Mouse (Mus musculus): ENCODE results near the gene Sptb.
A peak's percentile ranks its signal among the peaks of the same experiment; 100 is the strongest.

The Sptb gene

DNA sequence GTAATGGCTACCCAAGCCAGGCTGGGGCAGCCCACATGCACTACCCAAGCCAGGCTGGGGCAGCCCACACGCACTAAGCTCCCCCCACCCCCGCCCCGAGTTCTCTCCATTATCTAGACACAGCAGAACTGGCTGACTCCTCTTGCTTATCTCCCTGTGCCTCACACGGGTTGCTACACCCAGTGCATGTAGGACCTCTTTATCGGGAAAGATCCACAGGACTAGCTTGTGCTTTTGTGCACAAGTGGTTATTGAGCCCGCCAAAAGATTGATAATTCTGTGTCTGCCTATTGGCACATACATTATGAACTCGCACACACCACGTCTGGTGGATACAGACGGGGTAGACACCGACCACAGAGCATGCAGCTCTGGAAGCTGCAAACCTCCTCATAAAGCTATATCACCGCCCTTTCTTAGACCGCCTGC is 36.5 kb downstream of the Sptb start:
- peak; percentile 48 for DNase-seq (ENCODE audit: low read depth)

- no peak for DNase-seq (ENCODE audit: low read depth)
Measured at GRCm38 (mm10) chr12:76672008-76672407, 38.3 kb downstream of the Sptb start.

DNA sequence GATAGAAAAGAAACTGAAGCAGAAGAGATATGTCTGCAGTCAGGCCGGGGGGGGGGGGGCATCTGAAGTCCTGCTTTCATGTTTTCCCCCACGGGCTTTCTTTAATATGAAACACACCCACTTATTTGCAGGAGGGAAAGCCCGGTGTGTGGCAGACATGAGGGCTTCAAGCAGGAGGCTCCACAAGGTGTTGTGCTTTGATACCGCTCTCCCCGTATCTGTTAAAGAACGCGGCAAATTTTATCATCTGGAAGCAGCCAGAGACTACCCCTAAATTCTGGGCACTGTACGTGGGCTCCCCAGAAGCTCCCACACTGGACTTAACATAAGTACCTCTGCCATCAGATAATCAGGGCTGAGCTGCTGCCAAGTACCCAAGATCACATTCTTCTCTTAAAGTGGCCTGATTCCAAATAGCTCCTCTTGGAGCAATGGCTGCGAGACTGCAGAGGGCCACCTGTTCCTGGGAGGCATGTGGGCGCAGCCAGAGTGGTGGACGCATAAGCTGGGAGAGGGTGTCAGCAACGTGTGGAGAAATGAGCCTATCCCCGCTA is 39.7 kb downstream of the Sptb start:
- DNase-seq (ENCODE audit: low read depth): peak; percentile 37

DNA sequence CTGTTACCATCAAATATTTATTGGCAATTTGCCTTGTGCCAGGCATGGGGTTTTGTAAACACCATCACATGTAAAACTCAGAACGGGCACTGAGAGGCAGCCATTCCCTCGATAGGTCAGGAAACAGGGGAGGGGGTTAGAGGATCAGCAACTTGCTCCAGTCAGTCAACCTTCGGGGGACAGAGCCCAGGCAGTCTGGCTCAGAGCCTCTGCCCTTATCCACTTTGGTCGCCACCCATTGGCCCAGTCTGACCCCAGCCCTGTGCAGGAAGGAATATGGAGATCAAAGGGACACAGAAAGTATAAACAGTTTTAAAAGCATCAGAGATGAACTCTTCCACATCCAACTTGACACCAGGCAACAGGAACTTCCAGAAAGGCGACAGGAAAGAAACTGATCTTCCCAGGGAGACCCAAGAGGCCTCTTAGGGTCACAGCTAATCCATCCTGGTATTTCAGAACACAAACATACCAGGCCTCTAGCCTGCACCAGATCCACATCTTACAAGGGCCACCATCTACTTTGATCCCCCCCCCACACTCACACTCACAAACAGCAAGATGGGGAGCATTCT is 40.3 kb downstream of the Sptb start:
- no peak for DNase-seq (ENCODE audit: low read depth)

DNA sequence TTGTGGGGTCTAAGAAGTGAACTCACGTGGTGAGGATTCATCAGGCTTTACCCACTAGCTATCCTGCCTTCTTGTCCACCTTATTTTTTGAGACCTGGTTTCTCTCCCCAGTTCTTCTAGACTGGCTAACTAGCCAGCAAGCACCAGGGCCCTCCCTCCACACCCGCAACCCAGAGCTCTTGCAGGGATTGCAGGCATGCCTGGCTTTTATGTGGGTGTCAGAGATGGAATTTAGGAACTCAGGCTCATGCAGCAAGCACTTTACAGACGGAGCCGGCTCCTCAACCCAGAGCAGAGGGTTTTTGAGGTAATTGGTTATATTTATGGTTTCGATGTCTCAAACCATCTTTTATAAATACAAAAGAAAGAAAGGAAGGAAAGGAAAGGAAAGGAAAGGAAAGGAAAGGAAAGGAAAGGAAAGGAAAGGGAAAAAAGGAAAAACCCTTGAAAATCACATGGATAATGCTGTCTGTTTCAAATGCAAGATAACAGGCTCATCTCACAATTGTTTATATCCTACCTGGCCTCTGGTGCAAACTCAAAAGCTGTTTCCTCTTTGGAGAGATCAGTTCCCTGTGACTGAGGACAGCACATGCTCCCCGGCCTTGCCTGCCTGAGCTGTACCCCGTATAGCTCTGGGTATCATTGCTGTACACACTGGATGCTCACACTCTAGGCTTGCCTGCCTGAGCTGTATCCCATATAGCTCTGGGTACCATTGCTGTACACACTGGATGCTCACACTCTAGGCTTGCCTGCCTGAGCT is 41.5 kb downstream of the Sptb start:
- no peak for DNase-seq (ENCODE audit: low read depth)

- DNase-seq (ENCODE audit: low read depth): no peak
Measured at GRCm38 (mm10) chr12:76651788-76652345, 58.5 kb downstream of the Sptb start.

DNA sequence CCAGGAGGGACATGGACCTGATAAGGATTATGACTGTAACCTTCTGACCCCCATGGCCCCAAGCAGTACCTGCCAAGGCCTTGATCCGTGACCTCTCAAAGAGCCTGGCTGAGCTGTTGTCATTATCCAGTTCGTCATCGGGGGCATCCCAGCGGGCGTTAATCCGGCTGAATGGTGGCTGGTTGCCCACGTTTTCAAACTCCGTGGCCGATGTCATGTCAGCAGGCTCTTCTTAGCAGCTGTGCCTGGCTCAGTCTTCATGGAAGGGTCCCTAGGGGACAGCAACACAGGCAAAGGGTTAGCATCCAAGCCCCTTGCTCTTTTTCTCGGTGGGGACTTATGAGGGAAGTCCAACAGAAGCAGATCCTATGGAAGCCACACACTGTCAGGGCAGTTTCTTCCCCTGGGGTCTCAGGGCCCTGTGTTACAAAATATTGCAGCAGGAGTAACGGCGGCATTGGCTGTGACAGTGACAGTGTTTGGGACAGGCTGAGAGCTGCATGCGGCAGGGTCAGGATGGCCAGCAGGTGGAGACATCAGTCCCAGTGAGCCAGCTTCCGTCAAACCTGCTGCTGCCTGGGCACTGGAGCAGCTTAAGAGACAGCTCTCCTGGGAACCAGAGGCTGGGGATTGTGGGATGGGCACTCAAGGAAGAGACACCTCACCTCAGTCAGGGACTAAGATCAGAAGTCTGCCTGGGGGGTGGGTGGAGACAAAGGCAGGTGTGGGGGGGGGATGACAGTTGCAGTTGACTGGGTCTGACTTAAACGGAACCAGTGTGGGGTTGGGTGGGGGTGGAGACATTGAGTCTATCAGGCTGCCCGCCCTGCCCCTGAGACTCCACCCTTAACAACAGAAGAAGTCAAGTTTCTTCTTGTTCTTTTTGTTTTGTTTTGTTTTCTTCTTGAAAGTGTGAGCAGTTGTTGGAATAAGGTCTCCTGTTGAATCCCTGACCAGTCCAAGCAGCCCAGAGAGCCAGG is 60.3 kb downstream of the Sptb start:
- peak; percentile 35 for DNase-seq (ENCODE audit: low read depth)

GRCm38 (mm10) chr12:76645222-76646110 is 64.9 kb downstream of the Sptb start:
- DNase-seq (ENCODE audit: low read depth): no peak

DNA sequence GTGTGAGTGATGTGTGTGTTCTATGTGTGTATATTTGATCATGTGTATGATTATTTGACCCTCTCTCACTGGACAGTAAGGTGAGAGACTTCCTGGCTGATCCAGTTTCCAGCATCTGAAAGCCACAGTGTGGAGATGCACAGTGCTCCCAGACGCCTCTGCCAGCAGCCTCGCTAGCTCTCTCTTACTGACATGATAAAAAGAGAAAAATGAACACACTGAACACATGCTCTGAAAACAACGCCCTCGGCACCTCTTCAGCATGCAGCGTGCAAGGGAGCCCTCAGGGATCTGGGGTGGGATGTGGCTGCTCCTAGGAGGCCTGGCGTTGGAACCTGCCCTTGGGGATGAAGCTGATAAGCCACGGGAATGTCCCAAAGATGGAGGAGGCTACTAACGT is 66.7 kb downstream of the Sptb start:
- DNase-seq (ENCODE audit: low read depth): no peak

DNA sequence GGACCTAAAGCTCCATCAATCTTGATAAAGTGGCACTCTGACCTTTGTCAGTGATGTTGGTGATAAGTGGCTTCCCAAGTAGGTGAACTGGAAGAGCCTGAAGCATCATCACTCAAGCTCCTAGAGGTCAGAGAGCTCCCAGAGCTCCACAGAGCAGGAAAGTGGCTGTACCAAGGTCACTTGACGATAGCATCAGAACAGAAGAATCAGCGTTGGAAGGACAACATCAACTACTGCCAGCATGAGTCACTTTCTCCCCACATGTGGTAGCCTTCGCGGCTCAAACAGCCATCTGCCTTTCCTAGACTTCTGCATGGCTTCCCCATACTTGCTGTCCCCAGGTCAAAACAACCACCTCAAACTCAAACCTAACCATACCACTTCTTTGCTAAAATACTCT is 67.7 kb downstream of the Sptb start:
- DNase-seq (ENCODE audit: low read depth): no peak

DNA sequence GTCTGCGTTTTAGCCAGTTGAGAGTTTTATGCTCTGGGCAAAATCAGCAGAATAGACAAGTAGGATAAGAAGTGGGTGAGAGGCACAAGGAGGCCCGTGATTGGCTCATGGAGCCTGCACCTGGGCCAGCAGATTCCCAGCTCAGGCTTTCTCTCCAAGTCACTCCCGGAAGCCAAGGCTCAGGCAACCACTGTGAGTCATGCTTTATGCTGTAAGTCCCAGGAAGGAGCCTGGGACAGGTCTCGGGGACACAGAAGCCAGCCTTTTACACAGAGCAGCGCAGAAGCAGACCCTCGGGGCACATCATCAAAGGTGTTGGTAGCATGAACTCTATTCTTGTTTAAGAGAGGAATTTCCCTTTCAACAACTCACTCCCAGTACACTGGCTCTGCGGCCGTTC is 69.7 kb downstream of the Sptb start:
- no peak for DNase-seq (ENCODE audit: low read depth)

DNA sequence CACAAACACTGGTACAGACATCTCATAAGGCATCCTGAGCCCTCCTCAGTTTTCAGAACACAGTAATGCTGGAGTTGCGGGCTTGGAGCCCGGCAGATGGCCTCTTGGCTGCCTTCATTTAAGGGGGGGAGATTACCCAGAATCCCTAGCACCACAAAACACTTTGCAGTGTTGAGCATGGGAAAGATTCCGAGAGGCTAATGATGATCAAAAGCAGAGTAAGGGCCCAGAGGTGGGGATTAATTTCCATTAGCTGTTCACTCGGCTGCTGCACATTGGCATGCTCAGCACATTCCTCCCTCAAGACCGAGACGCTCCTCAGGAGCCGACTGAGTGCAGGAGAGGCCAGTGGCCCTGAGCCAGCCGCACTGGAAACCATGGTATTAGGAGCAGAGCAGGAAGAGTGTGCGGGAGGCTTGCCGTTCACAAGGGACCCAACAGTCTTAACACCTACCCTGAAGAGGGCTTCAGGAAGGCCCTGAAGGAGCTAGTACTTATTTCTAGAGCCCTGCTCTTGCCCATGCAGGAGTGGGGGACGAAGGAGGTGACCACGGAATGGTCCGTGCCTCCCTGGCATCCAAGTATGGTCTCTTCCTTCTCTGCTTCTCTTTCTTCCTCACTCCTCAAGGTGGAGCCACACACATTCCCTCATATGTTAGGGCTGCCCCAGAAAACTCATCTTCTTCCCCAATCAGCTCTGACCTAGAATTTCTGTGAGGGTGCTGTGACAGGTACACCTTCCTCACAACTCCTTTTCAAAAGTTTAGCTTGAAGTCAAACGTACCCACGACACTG is 75.3 kb downstream of the Sptb start:
- DNase-seq (ENCODE audit: low read depth): no peak

DNA sequence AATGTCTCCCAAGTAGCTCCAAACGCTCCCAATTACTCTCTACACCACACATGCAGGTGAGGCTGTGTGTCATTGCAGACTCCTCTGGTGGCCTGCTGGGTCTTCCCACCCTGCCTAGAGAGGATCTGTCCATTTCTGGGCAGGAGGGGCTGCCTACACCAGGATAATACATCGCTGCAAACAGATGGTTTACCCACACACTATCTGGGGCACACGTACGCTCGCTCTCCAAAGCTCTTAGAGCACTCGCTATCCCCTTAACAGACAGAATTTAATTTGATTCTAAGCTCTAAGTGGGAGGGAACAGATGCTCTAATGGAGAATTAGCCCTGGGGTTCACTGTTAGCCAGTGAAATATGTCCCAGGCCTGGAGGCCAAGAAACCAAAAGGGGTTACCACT is 87.0 kb downstream of the Sptb start:
- DNase-seq (ENCODE audit: low read depth): no peak

DNA sequence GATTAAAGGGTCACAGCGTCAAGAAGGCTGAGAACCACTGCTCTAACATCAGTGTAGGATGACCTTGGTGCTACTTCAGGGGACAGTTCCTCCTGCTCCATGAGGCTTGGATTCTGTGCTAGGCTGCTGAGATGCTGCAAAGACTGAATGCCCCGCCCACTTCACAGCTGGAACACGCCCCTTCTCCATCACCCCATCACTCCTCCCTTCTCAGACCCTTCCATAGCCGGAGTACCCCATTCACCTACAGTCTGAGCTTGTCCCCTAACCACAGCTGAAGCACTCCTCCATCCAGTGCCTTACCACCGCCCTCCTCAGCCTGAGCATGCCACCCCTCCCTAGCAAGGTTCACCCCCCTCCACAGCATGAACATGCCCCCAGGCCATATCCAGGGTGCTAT is 90.5 kb downstream of the Sptb start:
- no peak for DNase-seq (ENCODE audit: low read depth)

GRCm38 (mm10) chr12:76618175-76618574 is 92.2 kb downstream of the Sptb start:
- DNase-seq (ENCODE audit: low read depth): no peak

DNA sequence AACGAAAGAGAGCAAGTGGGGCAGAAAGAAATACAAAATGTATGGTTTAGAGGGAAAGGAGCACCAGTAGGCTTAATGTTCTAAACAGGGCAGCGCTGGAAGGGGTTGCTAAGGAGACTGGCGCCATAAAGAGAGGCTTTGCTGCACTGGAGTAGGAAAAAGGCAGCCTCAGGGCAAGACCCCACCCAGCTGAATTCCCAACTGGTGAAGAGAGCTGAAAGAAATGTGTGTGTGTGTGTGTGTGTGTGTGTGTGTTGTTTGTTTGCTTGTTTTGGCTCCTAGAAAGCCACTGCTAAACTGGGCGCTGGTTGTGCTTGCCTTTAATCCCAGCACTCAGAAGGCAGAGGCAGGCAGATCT is 94.8 kb downstream of the Sptb start:
- no peak for DNase-seq (ENCODE audit: low read depth)

DNA sequence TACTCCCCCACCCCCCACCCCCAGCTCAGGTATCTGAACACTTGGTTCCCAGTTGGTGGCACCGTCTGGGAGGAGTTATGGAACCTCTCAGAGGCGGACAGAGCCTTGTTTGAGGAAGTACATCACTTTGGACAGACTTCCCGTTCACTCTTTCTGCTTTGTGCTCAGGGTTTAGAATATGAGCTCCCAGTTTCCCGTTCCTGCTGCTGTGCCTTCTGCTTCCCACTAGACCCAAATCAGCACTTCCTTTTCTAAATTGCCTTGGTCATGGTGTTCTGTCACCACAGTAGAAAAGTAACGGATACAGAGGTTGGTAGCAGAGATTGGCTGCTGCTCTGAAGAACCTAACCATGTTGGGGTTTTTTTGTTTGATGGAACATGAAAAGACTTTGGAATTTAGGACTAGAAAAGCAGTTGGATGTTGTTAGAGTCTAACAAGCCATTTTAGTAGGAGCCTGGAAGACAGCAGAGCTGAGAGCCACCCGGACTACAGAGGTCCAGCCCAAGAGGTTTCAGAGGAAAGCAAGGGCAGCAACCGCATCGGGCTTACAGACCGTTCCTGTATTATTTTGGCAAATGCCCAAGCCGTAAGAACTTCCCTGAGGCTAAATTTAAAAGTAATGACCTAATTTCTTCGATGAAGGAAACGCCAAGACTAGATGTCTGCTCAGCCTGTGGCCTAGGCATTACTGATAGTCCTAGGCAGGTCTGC is 95.3 kb downstream of the Sptb start:
- no peak for DNase-seq (ENCODE audit: low read depth)

DNA sequence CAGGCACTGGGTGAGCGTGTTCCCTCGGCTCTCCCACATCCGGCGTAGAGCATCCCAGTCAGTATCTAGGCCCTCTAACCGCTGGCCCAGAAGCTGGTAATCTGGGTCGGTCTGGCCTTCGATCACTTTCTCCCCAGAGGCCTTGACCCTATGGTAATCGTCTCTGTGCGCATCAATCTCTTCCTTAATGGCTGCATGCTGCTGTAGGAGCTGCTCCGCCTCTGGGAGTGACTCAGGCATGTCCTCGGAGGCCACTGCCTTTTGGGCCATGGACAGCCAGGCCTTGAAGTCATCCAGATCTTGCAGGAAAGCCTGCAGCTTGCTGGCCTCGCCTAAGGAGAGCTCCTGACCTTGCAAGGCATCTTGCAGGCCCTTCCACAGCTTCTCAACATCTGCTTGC is 97.7 kb downstream of the Sptb start:
- no peak for DNase-seq (ENCODE audit: low read depth)

DNA sequence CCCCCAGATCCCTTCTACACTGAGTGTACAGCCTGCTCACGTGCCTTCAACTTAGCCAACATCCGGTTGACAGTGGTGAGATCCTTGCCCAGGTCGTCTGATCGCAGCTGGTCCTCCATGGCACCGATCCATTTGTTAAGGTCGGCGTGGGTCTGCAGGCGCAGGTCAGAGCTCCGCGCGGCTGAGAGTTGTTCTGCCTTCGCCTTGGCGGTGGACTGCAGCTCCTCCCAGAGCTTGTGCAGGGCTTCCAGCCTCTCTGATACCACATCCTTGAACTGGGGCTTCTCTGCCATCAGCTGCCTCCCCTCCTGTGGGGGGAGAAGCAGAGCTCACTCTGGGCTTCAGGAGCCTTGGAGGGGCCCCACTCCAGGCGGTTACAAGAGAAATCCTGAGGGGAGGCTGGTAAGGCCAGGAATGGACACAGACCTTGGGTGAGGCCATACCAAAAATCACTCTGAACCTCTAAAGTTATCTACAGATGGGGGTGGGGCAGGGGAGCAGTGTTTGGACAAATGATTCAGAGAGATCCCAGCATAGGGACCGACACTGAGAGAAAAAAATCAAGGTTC is 101.3 kb downstream of the Sptb start:
- DNase-seq (ENCODE audit: low read depth): no peak

Measured in c-Kit-positive CD71-negative TER-119-negative erythroid progenitor cells, embryonic 14.5 days (primary cell).